Mouse (Mus musculus) adipocyte (in vitro differentiated cells): ENCODE measurements at regions not wholly inside any gene's neighbourhood (a gene's known extent, or its start where the extent isn't known, plus 50 kb on each side); places are given as distances from the start of the nearest gene placed in this dataset.

Source experiments
- DNase-seq: peaks from one replicate; pipeline ENCODE4 v3.0.0-alpha.2; 2016; ENCODE audit warnings: low spot score

GRCm38 (mm10) chr3:77051884-77052283, 977.8 kb downstream of the Fstl5 start:
- no peak for DNase-seq

GRCm38 (mm10) chr3:77075055-77075454, 1001.0 kb downstream of the Fstl5 start:
- DNase-seq, result no peak

DNA sequence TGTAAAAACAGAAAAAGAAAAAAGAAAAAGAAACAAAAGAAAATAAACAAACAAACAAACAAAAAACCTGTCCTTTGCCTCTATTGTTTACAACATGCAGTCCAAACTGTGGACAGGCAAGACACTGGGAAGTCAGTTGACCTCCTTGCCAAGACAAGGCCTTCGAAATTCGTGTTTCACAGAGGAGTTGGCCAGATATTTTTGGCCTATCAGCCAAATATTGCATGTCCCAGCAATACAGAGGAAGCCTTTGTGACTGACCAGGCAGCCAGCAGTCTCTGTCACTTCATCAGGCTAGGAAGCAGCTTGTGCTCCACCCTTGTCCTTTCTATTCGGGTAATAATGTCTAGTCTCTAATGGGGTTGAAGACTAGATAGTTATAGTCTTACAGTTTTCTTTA, 1017.7 kb downstream of the Fstl5 start:
- peak; percentile 50 for DNase-seq

DNA sequence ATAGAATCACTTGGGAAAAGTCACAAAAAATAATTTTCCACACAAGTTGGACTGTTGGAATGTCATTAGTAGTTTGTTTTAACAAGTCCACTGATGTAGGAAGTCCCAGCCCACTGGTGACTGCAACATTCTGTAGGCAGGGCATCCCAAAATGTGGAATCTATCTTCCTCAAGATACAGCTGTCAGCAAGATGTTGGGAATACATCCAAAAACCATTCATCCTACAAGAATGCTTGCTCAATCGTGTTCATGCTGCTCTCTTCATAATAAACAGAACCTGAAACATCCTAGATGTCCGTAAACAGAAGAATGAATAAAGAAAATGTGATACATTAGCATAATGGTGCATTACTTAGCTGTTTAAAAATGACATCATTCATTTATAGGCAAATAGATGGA, 1038.9 kb downstream of the Fstl5 start:
- DNase-seq, result peak; percentile 62

DNA sequence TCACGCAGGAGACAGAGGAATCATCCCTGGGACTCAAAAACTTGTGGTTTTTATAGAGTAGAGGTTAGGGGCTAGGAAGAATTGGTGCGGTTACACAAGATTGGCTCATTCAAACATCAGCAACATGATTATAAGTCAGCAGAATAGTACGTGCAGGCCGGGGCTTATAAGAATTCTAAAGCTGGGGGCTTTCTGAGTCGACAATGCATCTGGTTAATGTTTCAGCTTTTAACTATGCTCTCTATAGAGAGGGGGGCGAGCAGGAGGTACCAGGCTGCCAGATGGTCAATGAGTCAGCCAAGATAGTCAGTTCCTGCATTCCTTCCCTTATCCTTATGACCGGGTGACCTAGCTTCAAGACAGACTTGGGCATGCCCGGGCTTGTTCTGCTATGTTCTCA, 1046.5 kb downstream of the Fstl5 start:
- DNase-seq, result peak; percentile 11

DNA sequence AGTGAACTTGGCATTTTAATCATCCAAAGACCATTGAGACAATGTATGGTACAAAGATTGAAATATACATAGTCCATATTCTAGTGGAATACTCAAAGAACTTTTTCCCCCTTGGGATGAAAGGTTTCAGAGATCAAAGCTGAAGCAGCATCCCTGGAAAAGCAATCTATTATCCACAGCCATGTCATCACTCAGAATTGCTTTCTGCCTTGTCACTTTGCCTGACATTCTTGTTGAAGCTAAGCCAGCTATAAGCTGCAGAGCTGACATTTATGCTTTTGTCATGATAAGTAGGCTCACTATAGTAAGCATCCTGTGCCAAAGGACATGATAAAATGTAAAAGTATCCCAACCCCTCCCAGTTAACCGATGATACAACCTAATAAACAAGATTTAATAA, 1077.6 kb downstream of the Fstl5 start:
- DNase-seq, result no peak

- no peak for DNase-seq
These were observed 1123.8 kb downstream of the Fstl5 start for GRCm38 (mm10) chr3:77197828-77198227.

DNA sequence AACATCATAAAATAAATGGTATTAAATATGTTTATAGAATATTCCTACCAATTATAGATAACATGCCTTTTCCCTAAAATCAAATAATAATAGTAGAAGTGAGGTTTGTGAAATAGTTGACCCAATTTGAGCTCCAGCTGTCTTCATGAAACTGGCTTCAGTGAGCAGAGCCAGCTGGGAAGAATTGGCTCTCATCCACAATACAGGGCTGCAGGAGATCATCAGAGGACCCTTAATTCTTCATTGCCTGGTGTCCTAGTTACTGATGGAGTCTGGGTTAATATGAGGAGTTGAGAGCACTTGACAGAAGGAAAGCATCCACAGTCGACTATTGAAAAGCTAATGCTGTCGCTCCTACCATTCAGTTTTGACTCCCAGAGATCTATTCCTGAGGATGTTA, 1124.2 kb downstream of the Fstl5 start:
- DNase-seq, result no peak

DNA sequence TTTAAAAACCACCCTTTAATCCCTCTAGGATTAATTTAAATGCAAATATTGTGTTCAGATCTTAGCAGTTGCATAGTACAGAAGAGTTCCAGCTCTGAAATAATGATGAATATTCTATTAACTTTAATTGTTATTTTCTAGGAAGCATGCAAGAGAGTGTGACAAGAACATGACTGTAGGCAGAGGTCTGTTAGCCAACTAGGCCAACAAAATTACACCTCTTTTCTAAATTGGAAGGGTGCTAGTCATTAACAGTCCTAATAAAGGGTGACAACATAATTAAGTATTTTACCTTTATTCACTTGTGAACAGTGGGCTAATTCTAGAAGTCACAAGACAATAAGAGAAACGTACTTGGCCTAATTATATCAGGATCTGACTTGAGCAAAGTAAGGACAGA, 1151.9 kb downstream of the Fstl5 start:
- DNase-seq, result no peak
